Mouse (Mus musculus): ENCODE measurements around the gene Npas2. TPM values are rescaled to one million over a fixed set of nuclear protein-coding genes. Genes with fewer than 3 reads are reported as not detected.

The Npas2 gene
- polyA plus RNA-seq, 1 experiment from 2014 or later = 0.05 TPM

DNA sequence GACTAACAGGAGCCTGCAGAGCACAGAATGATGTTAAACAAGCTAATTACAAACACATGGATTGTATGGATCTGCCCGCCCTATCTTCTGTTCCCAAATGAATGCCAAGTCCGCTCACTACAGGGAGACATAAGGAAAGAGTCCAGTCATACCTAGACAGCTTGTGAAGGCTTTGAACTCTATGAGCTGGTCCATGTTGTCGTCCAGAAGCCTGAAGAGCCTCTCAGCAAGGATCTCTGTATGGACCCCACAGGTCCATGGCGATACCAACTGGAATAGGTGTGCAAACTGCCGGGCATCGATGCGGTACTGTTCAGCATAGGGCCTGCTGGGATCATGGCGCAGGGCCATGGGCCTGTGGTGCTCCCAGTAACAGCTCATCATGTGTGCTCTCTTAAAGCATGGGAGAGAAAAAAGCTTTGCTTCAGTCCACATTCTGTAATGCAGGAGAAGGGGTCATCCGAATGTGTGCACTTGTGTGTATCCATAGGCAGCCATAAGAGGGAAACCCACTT, 183.3 kb downstream of the Npas2 start:
- Histone ChIP-seq H3K9me3 (replicated peaks) (no peaks in the 10 kb centered on the region), H3K36me3 (peaks cover 55% of the 10 kb centered on the region), H3K27me3 (ENCODE audit: low read depth, poor library complexity, severe bottlenecking) (no peaks in the 10 kb centered on the region), H3K4me3 (no peak overlapping the region), H3K4me1 (no peaks in the 10 kb centered on the region), H3K27ac (replicated peaks) (no peak overlapping the region)
- WGBS = 93% methylated on average over 9 of the region's 9 CpGs
- no peak for DNase-seq (ENCODE audit: low spot score)

DNA sequence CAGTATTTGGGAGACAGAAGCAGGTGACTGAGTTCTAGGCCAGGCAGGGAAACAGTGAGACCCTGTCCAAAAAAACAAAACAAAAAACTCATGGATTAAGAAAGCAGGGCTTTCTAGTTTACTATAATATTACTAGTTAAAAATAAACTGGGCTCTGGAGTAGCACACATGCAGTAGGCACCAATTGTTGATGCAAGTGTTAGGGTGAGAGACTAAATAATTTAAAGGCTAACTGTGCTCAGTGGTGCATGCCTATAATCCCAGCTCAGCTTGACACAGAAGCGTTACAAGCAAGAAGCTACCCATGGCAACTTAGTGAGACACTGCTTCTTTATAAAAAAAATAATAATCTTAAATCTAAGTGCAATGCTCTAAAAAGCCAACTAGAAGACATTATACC, 185.0 kb downstream of the Npas2 start:
- Histone ChIP-seq H3K9me3 (replicated peaks) (no peaks in the 10 kb centered on the region), H3K4me3 (no peak overlapping the region), H3K4me1 (no peaks in the 10 kb centered on the region), H3K27me3 (ENCODE audit: low read depth, poor library complexity, severe bottlenecking) (no peaks in the 10 kb centered on the region), H3K27ac (replicated peaks) (no peak overlapping the region), H3K36me3 (peaks cover 37% of the 10 kb centered on the region)
- DNase-seq (ENCODE audit: low spot score) = no peak
- 47% methylated on average over 1 of the region's 1 CpGs for WGBS

DNA sequence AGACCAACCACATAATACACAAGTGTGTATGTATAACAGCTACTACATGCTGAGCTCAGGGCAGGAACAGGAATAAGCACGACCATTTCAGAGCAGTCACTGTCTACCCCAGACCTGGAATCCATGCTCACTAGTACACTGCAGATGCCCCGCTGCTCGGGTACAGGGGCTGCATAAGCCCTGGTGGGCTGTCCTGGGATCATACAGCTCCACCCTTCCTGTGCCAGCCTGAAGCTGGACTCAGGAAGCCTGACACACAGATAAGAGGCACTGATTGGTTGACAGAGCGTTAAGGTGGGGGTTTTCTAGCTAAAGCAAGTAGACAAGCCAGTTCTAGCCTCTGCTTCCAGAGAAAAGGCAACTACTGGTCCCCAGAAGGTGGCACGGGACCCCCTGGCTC, 185.5 kb downstream of the Npas2 start:
- Histone ChIP-seq H3K27ac (replicated peaks) (no peak overlapping the region), H3K4me3 (no peak overlapping the region), H3K9me3 (replicated peaks) (no peaks in the 10 kb centered on the region), H3K4me1 (no peaks in the 10 kb centered on the region), H3K27me3 (ENCODE audit: low read depth, poor library complexity, severe bottlenecking) (no peaks in the 10 kb centered on the region), H3K36me3 (peaks cover 33% of the 10 kb centered on the region)
- no peak for DNase-seq (ENCODE audit: low spot score)
- whole genome bisulfite sequencing = 78% methylated on average over 5 of the region's 5 CpGs

DNA sequence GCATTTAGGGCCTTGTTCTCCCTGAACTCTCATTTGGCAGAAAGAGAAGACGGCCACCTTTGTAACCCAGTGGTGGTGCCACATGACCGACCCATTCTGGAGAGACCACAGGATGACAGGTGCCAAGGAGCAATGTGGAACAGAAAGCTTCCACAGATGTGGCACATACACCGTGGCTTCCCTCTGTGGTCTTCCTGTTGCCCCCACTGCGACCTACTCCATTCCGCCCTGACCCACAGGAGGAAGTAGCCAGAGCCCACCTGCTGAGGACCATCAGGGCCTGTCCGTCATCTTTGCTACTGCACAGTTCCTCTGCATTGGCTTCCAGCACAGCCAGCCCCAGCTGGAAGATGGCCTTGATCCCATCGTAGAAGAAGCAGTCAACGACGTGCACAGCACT, 187.5 kb downstream of the Npas2 start:
- Histone ChIP-seq H3K36me3 (peaks cover 20% of the 10 kb centered on the region), H3K9me3 (replicated peaks) (no peaks in the 10 kb centered on the region), H3K4me1 (no peaks in the 10 kb centered on the region), H3K4me3 (no peak overlapping the region), H3K27ac (replicated peaks) (no peak overlapping the region), H3K27me3 (ENCODE audit: low read depth, poor library complexity, severe bottlenecking) (no peaks in the 10 kb centered on the region)
- 84% methylated on average over 9 of the region's 9 CpGs for WGBS
- DNase-seq (ENCODE audit: low spot score) = no peak

DNA sequence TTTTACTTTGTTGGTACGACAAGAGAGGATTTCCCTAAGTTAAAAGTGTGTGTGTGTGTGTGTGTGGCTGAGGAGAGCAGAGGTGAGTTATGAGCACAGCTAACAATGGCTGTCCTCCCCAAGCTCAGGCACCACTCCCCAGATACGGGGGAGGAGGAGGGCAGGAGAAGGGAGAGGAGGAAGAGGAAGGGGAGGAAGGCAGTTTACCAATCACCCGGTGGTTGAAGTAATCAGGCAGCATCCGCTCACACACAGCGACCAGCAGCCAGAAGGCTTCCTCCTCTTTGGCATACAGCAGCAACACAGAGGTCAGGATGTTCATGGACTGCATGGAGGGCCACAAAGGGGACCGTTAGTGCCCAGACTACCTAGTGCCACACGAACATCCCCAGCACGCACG, 191.4 kb downstream of the Npas2 start:
- DNase-seq (ENCODE audit: low spot score) = no peak
- 88% methylated on average over 9 of the region's 9 CpGs for WGBS
- Histone ChIP-seq H3K9me3 (replicated peaks) (no peaks in the 10 kb centered on the region), H3K36me3 (0 out of 2 replicates have a peak, but pooled peaks cover 2% of the 10 kb centered on the region), H3K27ac (replicated peaks) (no peak overlapping the region), H3K4me1 (no peaks in the 10 kb centered on the region), H3K4me3 (no peak overlapping the region), H3K27me3 (ENCODE audit: low read depth, poor library complexity, severe bottlenecking) (no peaks in the 10 kb centered on the region)

DNA sequence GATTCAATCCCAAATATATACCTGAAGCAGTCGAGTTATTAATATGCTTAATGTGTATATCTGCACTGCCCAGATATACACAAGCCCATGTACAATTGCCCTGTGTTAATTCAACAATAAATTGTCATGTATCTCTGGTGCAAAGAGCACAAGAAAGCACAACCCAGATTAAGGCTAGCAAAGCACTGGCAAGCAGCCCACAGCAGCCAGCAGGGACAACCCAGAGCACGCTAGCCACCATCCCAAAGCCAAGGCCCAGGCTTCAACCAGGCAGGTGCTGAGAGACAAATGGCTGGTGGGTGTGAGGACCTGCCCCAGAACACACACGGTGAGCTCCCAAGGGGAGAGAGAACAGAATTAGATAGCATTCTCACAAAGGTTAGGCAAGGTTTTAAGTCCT, 192.9 kb downstream of the Npas2 start:
- DNase-seq (ENCODE audit: low spot score) = no peak
- Histone ChIP-seq H3K27ac (replicated peaks) (no peak overlapping the region), H3K36me3 (0 out of 2 replicates have a peak, but pooled peaks cover 2% of the 10 kb centered on the region), H3K4me3 (no peak overlapping the region), H3K4me1 (peaks cover 5% of the 10 kb centered on the region; the same call in 1 of the 2 replicates), H3K9me3 (replicated peaks) (no peaks in the 10 kb centered on the region), H3K27me3 (ENCODE audit: low read depth, poor library complexity, severe bottlenecking) (peaks cover 4% of the 10 kb centered on the region; the same call in 1 of the 2 replicates)
- WGBS = 81% methylated on average over 3 of the region's 3 CpGs

DNA sequence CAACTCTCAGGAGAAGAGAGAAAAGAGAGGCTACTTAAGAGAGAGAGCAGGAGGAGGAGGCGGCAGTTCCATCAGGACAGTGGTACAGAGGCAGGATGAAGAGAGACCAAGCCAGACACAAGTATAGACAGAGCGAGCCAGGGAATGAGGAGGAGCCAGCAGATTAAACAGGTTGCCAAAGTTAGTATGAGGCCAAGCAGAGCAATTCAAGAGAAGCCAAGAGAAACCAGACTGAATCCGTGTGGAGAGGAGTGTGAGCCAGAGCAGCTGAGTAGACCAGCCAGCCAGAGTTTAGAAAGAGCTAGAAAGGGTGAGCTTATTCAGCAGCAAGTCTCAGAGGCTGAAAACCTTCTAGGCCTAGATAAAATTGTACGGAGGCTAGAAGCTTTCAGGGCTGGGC, 194.0 kb downstream of the Npas2 start:
- no peak overlapping the region for H3K4me3 ChIP-seq
- WGBS = 83% methylated on average over 4 of the region's 4 CpGs
- no peak for DNase-seq (ENCODE audit: low spot score)

DNA sequence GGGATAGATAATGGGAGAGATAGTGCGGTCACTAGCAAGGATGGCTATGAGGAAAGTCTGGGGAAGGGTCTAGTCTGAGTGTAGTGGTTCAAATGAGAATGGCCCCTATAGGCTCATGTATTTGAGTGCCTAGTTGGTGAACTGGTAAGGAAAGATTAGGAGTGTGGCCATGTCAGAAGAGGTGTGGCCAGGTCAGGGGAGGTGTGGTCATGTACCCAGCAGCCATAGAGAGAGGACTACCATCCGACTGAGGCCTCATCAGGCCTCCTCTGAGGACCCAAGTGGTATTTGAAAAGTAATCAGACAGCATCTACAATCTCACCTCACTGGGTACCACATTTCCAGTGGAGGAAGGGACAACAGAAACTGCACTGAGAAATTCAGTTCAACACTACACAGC, 194.6 kb downstream of the Npas2 start:
- DNase-seq (ENCODE audit: low spot score) = no peak
- no peaks in the 10 kb centered on the region for H3K9me3 ChIP-seq (replicated peaks)
- no peak overlapping the region for H3K27ac ChIP-seq (replicated peaks)
- peaks cover 4% of the 10 kb centered on the region; the same call in 1 of the 2 replicates for H3K27me3 ChIP-seq (ENCODE audit: low read depth, poor library complexity, severe bottlenecking)
- H3K4me3 ChIP-seq = no peak overlapping the region
- 0 out of 2 replicates have a peak, but pooled peaks cover 2% of the 10 kb centered on the region for H3K36me3 ChIP-seq
- 79% methylated on average over 2 of the region's 2 CpGs for WGBS
- peaks cover 5% of the 10 kb centered on the region; the same call in 1 of the 2 replicates for H3K4me1 ChIP-seq

More for the DNA sequence above, 194.0 kb downstream of the Npas2 start:
- Histone ChIP-seq H3K36me3 (0 out of 2 replicates have a peak, but pooled peaks cover 2% of the 10 kb centered on the region), H3K4me1 (peaks cover 5% of the 10 kb centered on the region; the same call in 1 of the 2 replicates), H3K9me3 (replicated peaks) (no peaks in the 10 kb centered on the region), H3K27ac (replicated peaks) (no peak overlapping the region), H3K27me3 (ENCODE audit: low read depth, poor library complexity, severe bottlenecking) (peaks cover 4% of the 10 kb centered on the region; the same call in 1 of the 2 replicates)

DNA sequence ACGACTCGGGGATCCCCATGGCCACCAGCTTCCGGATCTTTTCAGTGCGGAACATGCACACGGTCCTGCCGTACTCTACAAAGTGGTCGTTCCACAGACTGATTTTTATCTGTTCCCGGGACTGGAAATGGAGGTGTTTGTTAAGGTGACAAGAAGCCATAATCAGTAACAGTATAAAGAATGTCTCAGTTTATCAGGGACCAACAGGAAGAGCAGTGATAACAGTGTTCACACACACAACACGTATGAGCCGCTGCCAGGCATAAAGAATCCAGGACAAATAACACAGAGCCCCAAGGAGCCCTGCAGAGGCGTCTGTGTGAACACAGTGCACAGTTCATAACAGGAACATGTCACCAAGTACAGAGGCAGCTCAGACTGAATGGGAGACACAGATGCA, 195.8 kb downstream of the Npas2 start:
- 90% methylated on average over 11 of the region's 11 CpGs for WGBS
- Histone ChIP-seq H3K4me3 (no peak overlapping the region), H3K36me3 (0 out of 2 replicates have a peak, but pooled peaks cover 2% of the 10 kb centered on the region), H3K4me1 (peaks cover 5% of the 10 kb centered on the region; the same call in 1 of the 2 replicates), H3K27me3 (ENCODE audit: low read depth, poor library complexity, severe bottlenecking) (peaks cover 4% of the 10 kb centered on the region; the same call in 1 of the 2 replicates), H3K27ac (replicated peaks) (no peak overlapping the region), H3K9me3 (replicated peaks) (no peaks in the 10 kb centered on the region)
- DNase-seq (ENCODE audit: low spot score) = no peak

DNA sequence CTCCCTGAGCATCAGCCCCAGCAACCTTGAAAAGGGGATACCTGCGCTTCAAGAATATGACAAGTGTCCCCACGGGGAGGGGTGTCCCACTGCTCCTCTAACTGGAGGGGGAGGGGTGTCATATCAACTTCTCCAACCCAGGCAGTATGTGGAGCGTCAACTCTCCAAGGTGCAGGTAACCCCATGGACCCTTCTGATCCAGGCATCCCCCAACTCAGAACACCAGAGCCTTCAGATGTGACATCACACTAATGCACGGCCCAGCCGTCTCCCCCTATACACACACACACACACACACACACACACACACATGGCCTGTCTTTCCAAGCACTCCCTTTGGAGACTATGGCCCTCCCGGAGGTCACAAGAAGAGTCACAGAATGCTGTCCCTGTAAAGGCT, 198.1 kb downstream of the Npas2 start:
- Histone ChIP-seq H3K4me3 (no peak overlapping the region), H3K4me1 (peaks cover 5% of the 10 kb centered on the region; the same call in 1 of the 2 replicates), H3K27ac (replicated peaks) (no peak overlapping the region), H3K36me3 (0 out of 2 replicates have a peak, but pooled peaks cover 2% of the 10 kb centered on the region), H3K27me3 (ENCODE audit: low read depth, poor library complexity, severe bottlenecking) (peaks cover 4% of the 10 kb centered on the region; the same call in 1 of the 2 replicates), H3K9me3 (replicated peaks) (no peaks in the 10 kb centered on the region)
- DNase-seq (ENCODE audit: low spot score) = no peak
- 91% methylated on average over 6 of the region's 6 CpGs for WGBS

DNA sequence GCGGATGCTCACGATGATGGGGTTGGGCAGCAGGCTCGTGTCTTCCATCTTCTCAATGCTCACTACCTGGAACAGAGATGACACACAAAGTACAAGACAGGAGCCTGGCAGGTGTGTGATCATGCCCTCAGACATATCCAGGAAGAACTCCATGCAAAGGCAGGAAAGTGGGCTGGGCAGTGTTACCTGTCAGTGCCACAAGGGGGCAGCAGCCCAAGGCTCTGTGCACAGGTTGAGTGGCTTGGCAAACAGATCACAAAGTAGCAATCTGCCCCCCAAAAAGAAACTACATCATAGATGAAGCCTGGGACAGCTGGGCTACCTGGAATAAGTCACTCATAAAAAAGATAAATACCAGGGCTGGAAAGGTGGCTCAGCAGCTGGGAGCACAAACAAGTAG, 198.7 kb downstream of the Npas2 start:
- H3K36me3 ChIP-seq = peaks cover 7% of the 10 kb centered on the region; the same call in 1 of the 2 replicates
- H3K27ac ChIP-seq (replicated peaks) = no peak overlapping the region
- peaks cover 4% of the 10 kb centered on the region; the same call in 1 of the 2 replicates for H3K27me3 ChIP-seq (ENCODE audit: low read depth, poor library complexity, severe bottlenecking)
- no peak overlapping the region for H3K4me3 ChIP-seq
- 59% methylated on average over 3 of the region's 3 CpGs for WGBS
- peaks cover 5% of the 10 kb centered on the region; the same call in 1 of the 2 replicates for H3K4me1 ChIP-seq
- H3K9me3 ChIP-seq (replicated peaks) = peaks cover 5% of the 10 kb centered on the region; the same call in 1 of the 2 replicates
- DNase-seq (ENCODE audit: low spot score) = peak; percentile 72

DNA sequence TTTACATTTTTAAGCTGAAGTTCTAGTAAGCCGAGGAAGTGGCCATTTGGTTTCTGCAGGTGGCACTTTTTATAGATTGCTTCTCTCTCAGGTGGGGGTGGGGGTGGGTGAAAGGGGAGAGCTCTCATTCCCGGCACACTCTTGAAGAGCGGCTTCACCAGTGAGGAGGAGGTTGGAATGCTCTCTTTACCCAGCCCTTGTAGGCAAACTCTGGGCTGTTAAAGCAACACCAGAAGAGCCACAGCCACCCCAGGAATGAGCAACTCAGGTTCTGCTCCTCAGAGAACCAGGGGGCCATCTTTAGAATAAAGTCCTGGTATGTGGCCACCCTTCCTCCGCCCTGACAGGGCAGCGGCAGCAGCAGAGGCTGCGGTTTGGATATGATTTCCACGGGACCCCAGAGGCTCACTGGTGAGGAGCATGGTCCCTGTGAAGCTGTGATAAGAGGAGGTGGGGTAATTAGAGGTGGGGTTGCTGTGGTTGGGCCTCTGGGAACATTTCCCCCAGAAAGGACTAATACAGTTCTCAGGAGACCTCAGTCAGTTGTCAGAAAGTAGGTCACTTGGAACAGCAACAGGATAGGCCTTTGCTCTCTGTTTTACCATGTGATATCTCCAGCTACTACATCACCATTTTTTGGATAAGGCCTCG, 199.8 kb downstream of the Npas2 start:
- Histone ChIP-seq H3K4me1 (peaks cover 5% of the 10 kb centered on the region; the same call in 1 of the 2 replicates), H3K27me3 (ENCODE audit: low read depth, poor library complexity, severe bottlenecking) (peaks cover 4% of the 10 kb centered on the region; the same call in 1 of the 2 replicates), H3K9me3 (replicated peaks) (peaks cover 10% of the 10 kb centered on the region; the same call in 1 of the 2 replicates), H3K4me3 (no peak overlapping the region), H3K36me3 (peaks cover 10% of the 10 kb centered on the region; the same call in 1 of the 2 replicates), H3K27ac (replicated peaks) (no peak overlapping the region)
- no peak for DNase-seq (ENCODE audit: low spot score)
- WGBS = 90% methylated on average over 8 of the region's 8 CpGs

DNA sequence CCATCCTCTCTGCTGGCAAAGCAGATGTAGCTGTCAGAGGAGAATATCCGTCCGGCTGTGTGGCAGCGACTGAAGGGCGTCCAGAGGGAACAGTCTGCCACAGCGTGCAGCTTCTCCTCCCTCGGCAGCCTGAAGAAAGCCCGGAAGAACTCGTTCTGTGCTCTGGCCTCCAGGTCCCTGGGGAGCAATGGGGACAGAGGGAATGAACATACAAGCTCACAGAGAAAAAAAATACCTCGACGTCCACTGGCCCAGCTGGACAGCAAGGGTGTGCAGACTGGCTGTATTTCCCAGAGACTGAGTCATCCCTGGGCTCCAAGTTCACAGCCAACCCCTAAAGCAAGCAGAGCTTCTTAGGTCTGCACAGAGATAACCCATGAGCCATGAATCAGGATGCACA, 200.6 kb downstream of the Npas2 start:
- WGBS = 81% methylated on average over 10 of the region's 10 CpGs
- peaks cover 8% of the 10 kb centered on the region; the same call in 1 of the 2 replicates for H3K36me3 ChIP-seq
- peaks cover 10% of the 10 kb centered on the region; the same call in 1 of the 2 replicates for H3K9me3 ChIP-seq (replicated peaks)
- H3K4me1 ChIP-seq = peaks cover 5% of the 10 kb centered on the region; the same call in 1 of the 2 replicates
- H3K4me3 ChIP-seq = no peak overlapping the region
- peaks cover 4% of the 10 kb centered on the region; the same call in 1 of the 2 replicates for H3K27me3 ChIP-seq (ENCODE audit: low read depth, poor library complexity, severe bottlenecking)
- H3K27ac ChIP-seq (replicated peaks) = no peak overlapping the region
- no peak for DNase-seq (ENCODE audit: low spot score)

All from midbrain, embryonic 10.5 days (tissue).